Mouse (Mus musculus) kidney, adult 2 months (tissue): ENCODE results near the gene Mxra8. TPM values are rescaled to one million over a fixed set of nuclear protein-coding genes. Genes with fewer than 3 reads are reported as not detected.
A peak's percentile ranks its signal among the peaks of the same experiment; 100 is the strongest.

Experiments
- DNase-seq: peaks from one replicate; pipeline ENCODE4 v3.0.0; 2021
- H3K27ac ChIP-seq: fragments of 200-500 bp; 2 replicates; pipeline ENCODE4 v1.5.1; 2012; ENCODE audit warnings: low read depth, low read length, control low read depth, inconsistent platforms; ENCODE audit not compliant: insufficient read depth
- H3K27me3 ChIP-seq: fragments of 200-500 bp; replicated peaks from 2 replicates; pipeline ENCODE4 v1.6.1; 2012; ENCODE audit warnings: mild to moderate bottlenecking, moderate library complexity, low read length, inconsistent platforms; ENCODE audit not compliant: control insufficient read depth, insufficient read depth
- H3K36me3 ChIP-seq: fragments of 200-500 bp; 2 replicates; pipeline ENCODE4 v1.6.1; 2012; ENCODE audit warnings: mild to moderate bottlenecking, moderate library complexity, low read length, inconsistent platforms; ENCODE audit not compliant: control insufficient read depth, insufficient read depth
- H3K4me1 ChIP-seq: fragments of 200-500 bp; 2 replicates; pipeline ENCODE4 v1.6.1; 2011; ENCODE audit warnings: low read length; ENCODE audit not compliant: control insufficient read depth, insufficient read depth
- H3K4me3 ChIP-seq: fragments of 200-500 bp; 2 replicates; pipeline ENCODE4 v1.5.1; 2011; ENCODE audit warnings: mild to moderate bottlenecking, low read depth, low read length, control low read depth; ENCODE audit not compliant: insufficient read depth
- CTCF ChIP-seq: fragments of 200-500 bp; conservative IDR thresholded peaks from 2 replicates; pipeline ENCODE4 v1.5.1; 2011; ENCODE audit warnings: low read depth, mild to moderate bottlenecking, control low read depth, low read length, moderate library complexity, mixed read lengths; ENCODE audit not compliant: insufficient read depth, insufficient read length
- POLR2A ChIP-seq: fragments of 200-500 bp; IDR thresholded peaks from one replicate; pipeline ENCODE4 v1.6.1; 2011; ENCODE audit warnings: low read depth, low read length, control low read depth
- WGBS: fragments of 180-500 bp; shearing (Covaris S2); methylation state at CpG from one replicate; pipeline ENCODE4 v1.1.7; 2018; 5-methylcytosine and 5-hydroxymethylcytosine counted together
- polyA plus RNA-seq: library from polyadenylated mRNA; depleted of rRNA; stranded (reverse); fragments of >200 nt; gene quantifications from 2 replicates; pipeline ENCODE4 v1.2.3, GENCODE M21; 2012

The Mxra8 gene
- polyA plus RNA-seq, 1 experiment: 98.0 TPM

DNA sequence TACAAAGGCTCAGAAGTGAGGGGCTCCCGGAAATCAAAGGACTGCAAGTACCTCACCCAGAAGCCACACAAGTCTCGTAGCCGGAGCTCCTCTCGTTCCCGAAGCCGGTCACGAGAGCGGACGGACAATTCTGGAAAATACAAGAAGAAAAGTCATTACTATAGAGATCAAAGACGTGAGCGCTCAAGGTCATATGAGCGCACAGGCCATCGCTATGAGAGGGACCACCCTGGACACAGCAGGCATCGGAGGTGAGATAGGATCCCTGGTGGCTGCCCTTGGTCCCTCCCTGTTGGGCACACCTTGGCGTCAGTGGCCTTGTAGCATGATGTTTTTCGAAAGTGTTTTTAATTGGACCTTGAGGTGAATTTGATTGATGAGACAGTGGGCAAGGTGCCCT is 16.0 kb upstream of the Mxra8 start:
- TF ChIP-seq CTCF (no peak), POLR2A (no peak)
- H3K27me3 ChIP-seq: no peaks in the 10 kb centered on the region
- no peak overlapping the region for H3K4me3 ChIP-seq
- no peaks in the 10 kb centered on the region for H3K4me1 ChIP-seq
- H3K36me3 ChIP-seq: peaks cover 28% of the 10 kb centered on the region
- no peak for DNase-seq
- H3K27ac ChIP-seq: no peak overlapping the region
- WGBS: 92% methylated on average over 16 of the region's 16 CpGs

GRCm38 (mm10) chr4:155829866-155830265 is 9.6 kb upstream of the Mxra8 start:
- H3K27me3 ChIP-seq: no peaks in the 10 kb centered on the region
- 77% methylated on average over 4 of the region's 4 CpGs for WGBS
- DNase-seq: no peak
- TF ChIP-seq POLR2A (no peak), CTCF (no peak)
- peaks cover under 1% of the 10 kb centered on the region; the same call in 1 of the 2 replicates for H3K36me3 ChIP-seq
- H3K27ac ChIP-seq: no peak overlapping the region
- H3K4me3 ChIP-seq: no peak overlapping the region
- H3K4me1 ChIP-seq: peaks cover 13% of the 10 kb centered on the region; the same call in 1 of the 2 replicates

- Histone ChIP-seq H3K4me3 (peak overlapping the region; percentile 17; the same call in 1 of the 2 replicates), H3K4me1 (peaks cover 13% of the 10 kb centered on the region; the same call in 1 of the 2 replicates), H3K36me3 (no peaks in the 10 kb centered on the region), H3K27me3 (no peaks in the 10 kb centered on the region), H3K27ac (no peak overlapping the region; the same call in 1 of the 2 replicates)
- DNase-seq: peak; percentile 47
- 29% methylated on average over 8 of the region's 8 CpGs for WGBS
- no peak for TF ChIP-seq CTCF
- TF ChIP-seq POLR2A: no peak
These were observed 8.9 kb upstream of the Mxra8 start for GRCm38 (mm10) chr4:155830596-155830995.

DNA sequence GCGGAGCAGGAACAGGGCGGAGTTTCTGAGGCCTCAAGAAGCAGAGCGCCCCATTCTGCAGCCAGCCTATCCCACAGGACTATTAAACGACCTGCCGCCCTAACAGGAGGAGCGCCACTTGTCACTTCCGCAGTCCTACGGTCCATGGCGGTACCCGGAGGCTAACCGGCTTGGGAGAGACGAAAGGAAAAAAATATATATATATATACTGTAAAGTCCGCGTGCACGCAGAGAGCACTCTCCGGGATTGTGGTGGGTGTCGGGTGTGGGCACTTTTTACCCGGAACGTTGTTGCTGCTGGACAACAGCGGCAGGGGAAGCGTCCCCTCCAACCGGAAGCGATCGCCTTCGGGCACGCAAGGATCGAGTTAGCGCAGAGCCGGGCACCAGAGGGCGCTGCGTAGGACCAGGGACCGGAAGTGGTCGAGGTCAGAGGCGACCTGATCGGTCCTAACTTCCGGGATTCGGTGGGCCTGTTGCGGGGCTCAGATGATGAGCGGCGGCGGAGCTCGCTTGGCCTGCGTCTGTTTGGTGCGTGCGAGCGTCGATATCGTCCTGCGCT is 8.2 kb upstream of the Mxra8 start, which contains the start of gene Aurkaip1:
TSS of gene Aurkaip1 (plus strand) at position 68 of the 562 bp plus-strand sequence.
- H3K27ac ChIP-seq: peak within 1 kb of the TSS; percentile 91
- under 1% methylated on average over 49 of the region's 49 CpGs for WGBS
- peak within 1 kb of the TSS; percentile 97 for H3K4me3 ChIP-seq
- TF ChIP-seq CTCF: peak; percentile 94
- no peak for TF ChIP-seq POLR2A
- H3K4me1 ChIP-seq: peaks cover 13% of the 10 kb centered on the region; the same call in 1 of the 2 replicates
- no peaks in the 10 kb centered on the region for H3K36me3 ChIP-seq
- peak; percentile 97 for DNase-seq
- no peaks in the 10 kb centered on the region for H3K27me3 ChIP-seq

DNA sequence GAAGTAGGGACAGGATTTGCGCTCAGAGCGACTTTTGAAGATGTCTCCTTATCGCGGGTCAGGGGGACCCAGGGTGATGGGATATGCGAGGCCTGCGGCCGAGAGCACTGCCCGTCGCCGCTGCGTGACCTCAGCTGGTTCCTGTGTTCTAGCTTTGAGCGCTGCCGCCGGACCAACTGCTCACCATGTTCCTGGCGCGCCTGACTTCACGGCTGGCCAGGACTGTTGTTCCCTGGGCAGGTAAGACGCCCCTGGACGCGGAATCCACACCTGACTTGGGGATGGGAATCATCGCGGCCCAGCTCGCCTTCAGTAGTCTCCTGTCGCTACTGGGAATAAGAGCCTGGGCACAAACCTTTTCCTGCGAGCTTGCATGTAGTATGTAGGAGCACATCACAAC is 7.6 kb upstream of the Mxra8 start:
- peak overlapping the region; percentile 97 for H3K4me3 ChIP-seq
- H3K27me3 ChIP-seq: no peaks in the 10 kb centered on the region
- peaks cover 13% of the 10 kb centered on the region; the same call in 1 of the 2 replicates for H3K4me1 ChIP-seq
- no peaks in the 10 kb centered on the region for H3K36me3 ChIP-seq
- WGBS: under 1% methylated on average over 25 of the region's 25 CpGs
- DNase-seq: peak; percentile 55
- TF ChIP-seq CTCF: no peak
- no peak for TF ChIP-seq POLR2A
- peak overlapping the region; percentile 91 for H3K27ac ChIP-seq

DNA sequence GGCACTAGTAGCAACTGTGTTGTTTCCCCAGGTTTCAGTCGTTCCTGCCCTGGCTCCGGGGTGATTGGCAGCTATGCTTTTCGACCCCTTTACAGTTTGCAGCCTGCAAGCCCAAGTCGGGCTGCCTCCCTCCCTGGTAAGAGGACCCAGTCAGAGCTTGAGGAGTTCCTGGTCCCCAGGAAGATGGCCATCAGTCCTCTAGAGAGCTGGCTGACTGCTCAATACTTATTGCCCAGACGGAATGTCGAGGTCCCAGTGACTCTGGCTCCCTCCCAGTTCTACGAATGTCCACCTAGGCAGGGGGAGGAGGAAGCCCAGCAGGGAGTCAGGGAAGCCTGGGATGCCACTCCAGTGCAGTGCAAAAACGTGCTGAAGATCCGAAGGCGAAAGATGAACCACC is 7.2 kb upstream of the Mxra8 start:
- no peak overlapping the region for H3K27ac ChIP-seq
- H3K4me1 ChIP-seq: peaks cover 13% of the 10 kb centered on the region; the same call in 1 of the 2 replicates
- H3K27me3 ChIP-seq: no peaks in the 10 kb centered on the region
- H3K36me3 ChIP-seq: no peaks in the 10 kb centered on the region
- TF ChIP-seq POLR2A: no peak
- TF ChIP-seq CTCF: no peak
- no peak for DNase-seq
- 35% methylated on average over 10 of the region's 10 CpGs for WGBS
- H3K4me3 ChIP-seq: peak overlapping the region; percentile 97

GRCm38 (mm10) chr4:155833234-155833633 is 6.2 kb upstream of the Mxra8 start:
- Histone ChIP-seq H3K27me3 (no peaks in the 10 kb centered on the region), H3K36me3 (no peaks in the 10 kb centered on the region), H3K27ac (no peak overlapping the region), H3K4me3 (no peak overlapping the region), H3K4me1 (peaks cover 13% of the 10 kb centered on the region; the same call in 1 of the 2 replicates)
- WGBS: 79% methylated on average over 4 of the region's 4 CpGs
- TF ChIP-seq CTCF (no peak), POLR2A (no peak)
- no peak for DNase-seq
